Mouse (Mus musculus) ES-E14 (cell line): ENCODE results near the gene Slc39a7.

Source experiments
- HCFC1 ChIP-seq: IDR thresholded peaks from 2 replicates; pipeline ENCODE4 v1.6.1; 2012; ENCODE audit warnings: low read length, inconsistent platforms, borderline replicate concordance; ENCODE audit not compliant: insufficient read depth
- MAFK ChIP-seq: IDR thresholded peaks from 2 replicates; pipeline ENCODE4 v1.6.1; 2014; ENCODE audit warnings: mild to moderate bottlenecking, low read depth, low read length, inconsistent platforms; ENCODE audit not compliant: insufficient read depth
- ZC3H11A ChIP-seq: IDR thresholded peaks from 2 replicates; pipeline ENCODE4 v1.6.1; 2012; ENCODE audit warnings: low read depth, mild to moderate bottlenecking, inconsistent platforms, low read length, borderline replicate concordance
- ZNF384 ChIP-seq: IDR thresholded peaks from 2 replicates; pipeline ENCODE4 v1.6.1; 2012; ENCODE audit warnings: low read depth, low read length, inconsistent platforms

DNA sequence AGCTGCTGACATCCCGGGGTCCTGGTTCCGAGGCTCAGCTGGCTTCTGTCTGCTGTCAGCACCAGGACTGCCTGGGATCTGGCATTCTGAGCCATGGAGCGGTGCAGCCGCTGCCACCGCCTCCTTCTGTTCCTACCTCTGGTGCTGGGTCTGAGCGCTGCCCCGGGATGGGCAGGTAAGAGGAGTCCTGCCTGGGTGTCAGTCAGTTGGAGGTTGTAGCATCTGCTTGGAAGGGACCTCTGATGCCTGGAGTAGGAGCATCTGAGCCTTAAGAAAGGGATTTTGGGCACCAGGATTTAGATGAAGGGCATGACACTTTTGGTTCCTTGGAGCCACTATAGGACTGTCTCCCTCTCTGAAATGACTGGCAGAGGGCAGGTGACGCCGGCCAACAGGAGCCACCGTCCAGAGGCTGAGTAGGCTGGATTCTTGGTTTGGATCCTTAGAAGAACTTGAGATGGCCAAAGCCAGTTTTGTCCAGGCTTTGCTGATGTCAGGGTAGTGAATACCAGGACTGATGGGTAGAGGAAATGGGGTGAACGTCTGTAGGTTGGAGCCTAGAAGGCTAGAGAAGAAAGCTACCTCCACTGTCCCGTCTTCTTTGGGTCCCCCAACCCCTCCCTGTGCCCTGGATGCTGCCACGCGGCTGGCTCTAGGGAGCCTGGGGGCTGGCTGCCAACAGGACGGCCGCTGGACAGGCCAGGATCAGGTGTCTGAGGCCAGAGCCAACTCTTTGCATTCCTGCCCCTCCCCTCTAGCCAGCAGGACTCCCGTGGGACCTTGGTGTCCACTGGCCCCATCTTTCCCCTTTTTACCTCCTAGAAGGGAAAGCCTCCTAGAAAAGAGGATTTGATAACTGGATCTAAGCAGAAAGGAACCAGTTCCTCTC, 8.3 kb upstream of the Slc39a7 start:
- TF ChIP-seq HCFC1 (no peak), MAFK (no peak), ZNF384 (no peak), ZC3H11A (no peak)
